Mouse (Mus musculus) bone marrow, adult 2 months (tissue): ENCODE data around the gene Adssl1. TPM values are rescaled to one million over a fixed set of nuclear protein-coding genes. Genes with fewer than 3 reads are reported as not detected.

Source experiments
- H3K27ac ChIP-seq: fragments of 200-500 bp; 2 replicates; pipeline ENCODE4 v1.5.1; 2012; ENCODE audit warnings: low read depth, mild to moderate bottlenecking, control low read depth, inconsistent platforms, low read length; ENCODE audit not compliant: control insufficient read depth, poor library complexity, insufficient read depth
- H3K4me1 ChIP-seq: fragments of 200-500 bp; 2 replicates; pipeline ENCODE4 v1.6.1; 2011; ENCODE audit warnings: low read length; ENCODE audit not compliant: control insufficient read depth, insufficient read depth
- H3K4me3 ChIP-seq: fragments of 200-500 bp; replicated peaks from 2 replicates; pipeline ENCODE3; 2011; ENCODE audit warnings: mild to moderate bottlenecking, low read depth, low read length, control low read depth; ENCODE audit not compliant: control insufficient read depth
- CTCF ChIP-seq: fragments of 200-500 bp; IDR thresholded peaks from 2 replicates; pipeline ENCODE4 v1.5.1; 2011; ENCODE audit warnings: low read length, control low read depth; ENCODE audit not compliant: control insufficient read depth, insufficient read depth
- POLR2A ChIP-seq: fragments of 200-500 bp; IDR thresholded peaks from 2 replicates; pipeline ENCODE4 v1.6.1; 2011; ENCODE audit warnings: low read depth, mild to moderate bottlenecking, control low read depth, low read length, borderline replicate concordance; ENCODE audit not compliant: control insufficient read depth
- WGBS: fragments of 180-500 bp; shearing (Covaris S2); methylation state at CpG from one replicate; pipeline ENCODE4 v1.1.7; 2018; 5-methylcytosine and 5-hydroxymethylcytosine counted together
- polyA plus RNA-seq: library from polyadenylated mRNA; stranded (reverse); fragments of >200 nt; gene quantifications from 2 replicates; pipeline ENCODE4 v1.2.4, GENCODE M21; 2011; ENCODE audit warnings: low replicate concordance; ENCODE audit not compliant: missing spikeins, insufficient read depth, insufficient read length

Adssl1 gene
- 21.0 and 44.8 TPM in 2 replicates for polyA plus RNA-seq

- Histone ChIP-seq H3K4me3 (peak within 1 kb of the TSS; percentile 68), H3K27ac (peak within 1 kb of the TSS; percentile 89), H3K4me1 (peaks cover 20% of the 10 kb centered on the region)
- WGBS = under 1% methylated on average over 55 of the region's 56 CpGs
- TF ChIP-seq CTCF (peak; percentile 21; the same call in 1 of the 2 replicates), POLR2A (peak; percentile 94)
These were observed at the start of gene Adssl1 for GRCm38 (mm10) chr12:112619686-112620353. Gene Adssl1 (plus strand): TSS chr12:112620045.

- Histone ChIP-seq H3K4me1 (no peaks in the 10 kb centered on the region), H3K27ac (no peak overlapping the region), H3K4me3 (no peak overlapping the region)
- no peak for TF ChIP-seq CTCF
- no peak for TF ChIP-seq POLR2A
- WGBS = 86% methylated on average over 8 of the region's 8 CpGs
These were observed 49.7 kb upstream of the Adssl1 start for GRCm38 (mm10) chr12:112570160-112570559.

GRCm38 (mm10) chr12:112571064-112571463, 48.8 kb upstream of the Adssl1 start:
- H3K4me1 ChIP-seq = no peaks in the 10 kb centered on the region
- no peak for TF ChIP-seq POLR2A
- no peak for TF ChIP-seq CTCF
- WGBS = 60% methylated on average over 6 of the region's 6 CpGs
- H3K4me3 ChIP-seq = no peak overlapping the region
- no peak overlapping the region for H3K27ac ChIP-seq

- no peak for TF ChIP-seq CTCF
- TF ChIP-seq POLR2A = no peak
- H3K4me3 ChIP-seq = no peak overlapping the region
- peaks cover 1% of the 10 kb centered on the region; the same call in 1 of the 2 replicates for H3K4me1 ChIP-seq
- 61% methylated on average over 8 of the region's 8 CpGs for WGBS
- no peak overlapping the region for H3K27ac ChIP-seq
These were observed 44.4 kb upstream of the Adssl1 start for GRCm38 (mm10) chr12:112575274-112575986.

GRCm38 (mm10) chr12:112576341-112576740, 43.5 kb upstream of the Adssl1 start:
- H3K4me3 ChIP-seq = no peak overlapping the region
- H3K4me1 ChIP-seq = peaks cover 2% of the 10 kb centered on the region; the same call in 1 of the 2 replicates
- 70% methylated on average over 6 of the region's 6 CpGs for WGBS
- H3K27ac ChIP-seq = no peak overlapping the region
- TF ChIP-seq POLR2A (no peak), CTCF (no peak)

GRCm38 (mm10) chr12:112576749-112577148, 43.1 kb upstream of the Adssl1 start:
- WGBS = 63% methylated on average over 3 of the region's 3 CpGs
- Histone ChIP-seq H3K4me1 (peaks cover 3% of the 10 kb centered on the region; the same call in 1 of the 2 replicates), H3K4me3 (no peak overlapping the region), H3K27ac (no peak overlapping the region)
- TF ChIP-seq CTCF (no peak), POLR2A (no peak)

GRCm38 (mm10) chr12:112578296-112579090, 41.4 kb upstream of the Adssl1 start:
- Histone ChIP-seq H3K4me3 (no peak overlapping the region), H3K4me1 (peaks cover 3% of the 10 kb centered on the region; the same call in 1 of the 2 replicates), H3K27ac (no peak overlapping the region)
- 53% methylated on average over 6 of the region's 6 CpGs for whole genome bisulfite sequencing
- no peak for TF ChIP-seq CTCF
- TF ChIP-seq POLR2A = no peak
